Mouse (Mus musculus): ENCODE data around the gene Gpc2. TPM values are rescaled to one million over a fixed set of nuclear protein-coding genes. Genes with fewer than 3 reads are reported as not detected.
A peak's percentile ranks its signal among the peaks of the same experiment; 100 is the strongest.

Gpc2 gene
- total RNA-seq, 2 experiments from 2014 or later = 0.61 to 1.9 TPM

GRCm38 (mm10) chr5:138234224-138234623, 45.6 kb downstream of the Gpc2 start:
- no peak for TF ChIP-seq CTCF (IDR thresholded peaks at IDR 0.05)
- intact Hi-C loops (cut with DNase I) = no loop called here
- Histone ChIP-seq H3K4me3 (no peak overlapping the region), H3K27ac (no peak overlapping the region)
- DNase-seq (ENCODE audit: extremely low spot score in 1 of 2, low spot score in 2 of 2) = no peak

- Histone ChIP-seq H3K4me3 (no peak overlapping the region), H3K27ac (no peak overlapping the region)
- no peak for TF ChIP-seq CTCF (IDR thresholded peaks at IDR 0.05)
- intact Hi-C loops (cut with DNase I) = no loop called here
- no peak for DNase-seq (ENCODE audit: extremely low spot score in 1 of 2, low spot score in 2 of 2)
Observed at GRCm38 (mm10) chr5:138233778-138234177, 46.0 kb downstream of the Gpc2 start.

DNA sequence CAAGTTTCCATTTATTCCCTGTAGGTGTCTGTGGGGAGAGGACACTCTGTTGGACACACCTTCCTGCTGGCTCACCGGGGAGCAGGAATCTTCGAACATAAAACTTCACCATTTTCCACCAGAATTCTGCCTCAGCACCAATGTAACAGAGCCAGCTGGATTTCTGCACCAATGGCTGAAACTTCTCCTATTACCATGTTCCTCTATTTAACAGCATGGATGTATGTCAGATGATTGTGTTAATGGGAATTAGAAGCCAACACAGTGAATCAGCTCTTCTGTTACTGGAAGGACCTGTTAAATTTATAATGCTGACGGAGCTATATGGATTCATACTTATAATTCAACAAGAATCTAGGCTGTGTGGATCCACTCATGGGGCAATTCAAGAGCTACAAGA, 50.3 kb downstream of the Gpc2 start:
- intact Hi-C loops (cut with DNase I) = no loop called here
- no peak for TF ChIP-seq CTCF (IDR thresholded peaks at IDR 0.05)
- no peak for DNase-seq (ENCODE audit: extremely low spot score in 1 of 2, low spot score in 2 of 2)
- Histone ChIP-seq H3K4me3 (no peak overlapping the region), H3K27ac (no peak overlapping the region)

DNA sequence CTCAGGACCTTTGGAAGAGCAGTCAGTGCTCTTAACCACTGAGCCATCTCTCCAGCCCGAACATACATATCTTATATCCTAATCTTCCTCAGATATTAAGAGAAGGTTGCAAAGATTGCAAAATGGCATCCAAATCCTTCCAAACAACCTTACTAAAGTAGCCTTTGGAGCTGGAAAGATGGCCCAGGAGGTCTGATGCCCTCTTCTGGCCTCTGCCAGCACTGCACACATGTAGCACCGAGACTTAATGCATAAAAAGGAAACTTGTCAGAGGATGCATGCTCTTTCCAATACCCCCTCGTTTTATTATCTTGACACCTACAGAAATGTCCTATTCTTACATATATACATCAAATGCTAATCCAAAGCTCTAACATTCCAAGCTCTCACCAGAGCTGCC, 51.8 kb downstream of the Gpc2 start:
- no peak overlapping the region for H3K4me3 ChIP-seq
- peak; percentile 56 for TF ChIP-seq CTCF (IDR thresholded peaks at IDR 0.05)
- intact Hi-C loops (cut with DNase I) = no loop called here
- no peak for DNase-seq (ENCODE audit: extremely low spot score in 1 of 2, low spot score in 2 of 2)
- H3K27ac ChIP-seq = no peak overlapping the region

DNA sequence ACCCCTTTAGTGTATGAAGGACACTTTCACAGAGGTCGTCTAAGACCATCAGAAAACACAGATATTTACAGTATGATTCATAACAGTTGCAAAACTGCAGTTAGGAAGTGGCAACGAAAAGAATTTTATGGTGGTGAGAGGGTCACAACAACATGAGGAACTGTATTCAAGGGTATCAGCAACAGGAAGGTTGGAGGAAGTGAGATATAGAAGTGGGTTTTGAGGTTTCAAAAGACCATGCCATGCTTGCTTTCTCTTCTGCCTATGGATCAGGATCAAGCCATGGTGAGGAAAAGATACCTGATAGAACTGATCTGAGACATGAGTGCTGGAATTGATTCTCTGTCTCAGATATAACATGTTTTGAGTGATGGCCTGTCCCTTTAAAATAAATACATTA, 52.4 kb downstream of the Gpc2 start:
- no peak for TF ChIP-seq CTCF (IDR thresholded peaks at IDR 0.05)
- intact Hi-C loops (cut with DNase I) = no loop called here
- no peak overlapping the region for H3K27ac ChIP-seq
- no peak for DNase-seq (ENCODE audit: extremely low spot score in 1 of 2, low spot score in 2 of 2)
- no peak overlapping the region for H3K4me3 ChIP-seq

- intact Hi-C loops (cut with DNase I) = no loop called here
- Histone ChIP-seq H3K4me3 (no peak overlapping the region), H3K27ac (no peak overlapping the region)
- no peak for TF ChIP-seq CTCF (IDR thresholded peaks at IDR 0.05)
- no peak for DNase-seq (ENCODE audit: extremely low spot score in 1 of 2, low spot score in 2 of 2)
Observed at GRCm38 (mm10) chr5:138226491-138226890, 53.3 kb downstream of the Gpc2 start.

- Histone ChIP-seq H3K27ac (no peak within 1 kb of the TSS), H3K4me3 (no peak within 1 kb of the TSS)
- no peak for DNase-seq (ENCODE audit: extremely low spot score in 1 of 2, low spot score in 2 of 2)
- intact Hi-C loops (cut with DNase I) = no loop called here
- no peak for TF ChIP-seq CTCF (IDR thresholded peaks at IDR 0.05)
Observed at GRCm38 (mm10) chr5:138225700-138226099, 54.1 kb downstream of the Gpc2 start, which contains the start of gene Nxpe5. Gene Nxpe5 (plus strand): TSS chr5:138225898.

Other genes with a start within 250 kb of the Gpc2 start
- gene Smok3c, start 226.8 kb downstream of the Gpc2 start, total RNA-seq (2021) = not detected
- gene Zkscan1, start 194.9 kb downstream of the Gpc2 start, total RNA-seq (2021) = 10 to 100 TPM; 39.1 to 42.2 TPM
- 10 to 100 TPM; 14.7 to 16.5 TPM for gene Zscan21, start 163.1 kb downstream of the Gpc2 start, total RNA-seq (2021)
- 10 to 100 TPM; 10.7 to 13.4 TPM for gene Zfp113, start 124.3 kb downstream of the Gpc2 start, total RNA-seq (2021)
- gene Cops6, start 118.9 kb downstream of the Gpc2 start, total RNA-seq (2021) = 100 to 1,000 TPM; 125 to 136 TPM
- gene Ap4m1, start 108.0 kb downstream of the Gpc2 start, total RNA-seq (2021) = 10 to 100 TPM; 24.5 to 28.5 TPM
- 10 to 100 TPM; 16.0 to 18.9 TPM for gene Mcm7, start 107.6 kb downstream of the Gpc2 start, total RNA-seq (2021)
- gene Taf6, start 92.6 kb downstream of the Gpc2 start, total RNA-seq (2021) = 10 to 100 TPM; 43.8 to 45.2 TPM
- 10 to 100 TPM; 13.5 to 17.1 TPM for gene Cnpy4, start 92.5 kb downstream of the Gpc2 start, total RNA-seq (2021)
- 1 to 10 TPM; 7.8 to 9.3 TPM for gene Mblac1, start 85.7 kb downstream of the Gpc2 start, total RNA-seq (2021)
- under 1 TPM in 1 of 2 experiments, not detected in 1; 0.14 TPM for gene Nxpe5, start 54.1 kb downstream of the Gpc2 start, total RNA-seq (2021)
- gene Lamtor4, start 24.5 kb downstream of the Gpc2 start, total RNA-seq (2021) = 10 to 100 TPM; 47.7 to 49.6 TPM
- gene BC037034, start 16.0 kb downstream of the Gpc2 start, total RNA-seq (2021) = 10 to 100 TPM; 64.2 to 67.8 TPM
- gene Gal3st4, start 7.2 kb downstream of the Gpc2 start, total RNA-seq (2021) = 1 to 10 TPM; 3.2 to 3.3 TPM
- gene Gm43720, start within 50 bp of the Gpc2 start, total RNA-seq (2021) = under 1 TPM in 1 of 2 experiments, not detected in 1; 0.09 TPM
- gene Stag3, start 235 bp upstream of the Gpc2 start, total RNA-seq (2021) = under 1 TPM; 0.65 to 0.68 TPM
- not detected for gene Pvrig, start 62.0 kb upstream of the Gpc2 start, total RNA-seq (2021)
- 10 to 100 TPM; 17.7 to 23.5 TPM for gene Zfp157, start 161.5 kb upstream of the Gpc2 start, total RNA-seq (2021)

Measured in left cerebral cortex, adult 2 months (tissue).